Mouse (Mus musculus): ENCODE measurements around the gene Phb. TPM values are rescaled to one million over a fixed set of nuclear protein-coding genes. Genes with fewer than 3 reads are reported as not detected.
A peak's percentile ranks its signal among the peaks of the same experiment; 100 is the strongest.

The Phb gene
- polyA plus RNA-seq, 1 experiment from 2014 or later = 186 TPM

DNA sequence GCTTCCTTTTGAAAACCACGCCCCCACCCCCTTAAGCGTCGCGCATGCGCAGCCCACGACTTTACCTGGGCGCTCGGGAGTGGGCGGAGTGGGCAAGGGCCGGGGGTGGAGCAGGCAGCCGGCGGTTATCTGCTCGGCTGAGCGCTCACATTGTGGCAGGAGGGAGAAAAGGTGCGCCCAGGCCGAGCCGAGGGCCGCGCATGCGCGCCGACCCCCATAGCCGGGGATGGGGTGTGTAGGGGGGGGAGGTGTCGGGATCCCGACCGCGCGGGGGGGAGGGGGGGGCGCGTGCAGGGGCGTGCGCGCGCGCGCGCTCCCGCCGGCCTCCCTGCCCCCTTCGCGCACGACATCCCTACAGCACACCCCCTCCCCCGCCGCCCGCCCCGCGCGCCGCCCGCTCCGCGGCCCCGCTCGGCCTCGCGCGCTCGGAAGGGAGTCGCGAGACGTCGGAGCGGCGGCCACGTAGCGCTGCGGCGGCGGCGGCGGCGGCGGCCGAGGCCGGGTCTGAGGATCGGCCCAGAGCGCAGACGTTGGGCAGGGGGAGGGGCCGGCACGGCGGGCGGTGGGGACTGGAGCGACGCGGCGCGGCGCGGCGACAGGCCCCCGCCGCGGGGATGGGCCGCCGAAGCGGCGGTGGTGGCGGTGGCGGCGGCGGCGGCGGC is 45.9 kb downstream of the Phb start, which contains the start of gene Zfp652:
Gene Zfp652 (plus strand): TSS at position 111 of the 662 bp plus-strand sequence.
- Histone ChIP-seq H3K9me3 (replicated peaks) (no peaks in the 10 kb centered on the region), H3K36me3 (no peaks in the 10 kb centered on the region), H3K9ac (peak within 1 kb of the TSS; percentile 73), H3K4me3 (replicated peaks) (peak within 1 kb of the TSS; percentile 92), H3K4me1 (peaks cover 32% of the 10 kb centered on the region), H3K27ac (replicated peaks) (peak within 1 kb of the TSS; percentile 97), H3K27me3 (no peaks in the 10 kb centered on the region), H3K4me2 (replicated peaks) (peak within 1 kb of the TSS; percentile 85)
- ATAC-seq (ENCODE audit: insufficient number of reproducible peaks, low FRiP score, low TSS enrichment, low read depth) = peak; percentile 92
- under 1% methylated on average over 28 of the region's 103 CpGs for WGBS

DNA sequence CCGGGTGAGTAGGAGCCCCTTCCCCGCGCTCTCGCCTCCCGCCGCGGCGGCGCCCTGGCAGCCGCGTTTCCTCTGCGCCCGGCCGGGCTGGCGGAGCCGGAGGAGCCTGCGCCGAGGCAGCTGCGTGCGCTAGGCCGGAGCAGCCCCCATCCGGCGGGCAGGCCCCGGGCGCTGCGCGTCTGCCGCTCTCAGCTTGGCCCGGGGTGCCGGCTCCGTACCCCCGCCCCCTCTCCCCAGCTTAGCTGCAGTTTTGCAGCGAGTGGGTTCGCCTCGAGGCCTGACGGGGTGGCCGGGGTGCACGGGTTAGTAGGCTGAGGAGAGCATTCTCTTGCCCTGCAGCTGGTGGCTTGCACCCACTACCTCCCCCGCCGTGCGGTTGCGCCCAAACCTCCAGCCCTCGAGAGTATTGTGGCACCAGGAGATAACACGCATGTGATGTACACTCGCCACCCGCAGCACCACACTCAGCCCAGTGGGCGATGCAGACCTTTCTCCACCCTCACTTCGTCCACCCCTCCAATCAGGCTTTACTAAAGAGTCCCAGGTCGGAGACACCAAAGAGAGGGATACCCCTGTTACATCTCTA is 46.6 kb downstream of the Phb start:
- peak overlapping the region; percentile 73 for H3K9ac ChIP-seq
- WGBS = under 1% methylated on average over 43 of the region's 49 CpGs
- H3K4me1 ChIP-seq = peaks cover 32% of the 10 kb centered on the region
- no peaks in the 10 kb centered on the region for H3K36me3 ChIP-seq
- peak overlapping the region; percentile 97 for H3K27ac ChIP-seq (replicated peaks)
- H3K4me3 ChIP-seq (replicated peaks) = peak overlapping the region; percentile 92
- H3K4me2 ChIP-seq (replicated peaks) = peak overlapping the region; percentile 85
- ATAC-seq (ENCODE audit: insufficient number of reproducible peaks, low FRiP score, low TSS enrichment, low read depth) = peak; percentile 68
- H3K27me3 ChIP-seq = no peaks in the 10 kb centered on the region
- H3K9me3 ChIP-seq (replicated peaks) = no peaks in the 10 kb centered on the region

DNA sequence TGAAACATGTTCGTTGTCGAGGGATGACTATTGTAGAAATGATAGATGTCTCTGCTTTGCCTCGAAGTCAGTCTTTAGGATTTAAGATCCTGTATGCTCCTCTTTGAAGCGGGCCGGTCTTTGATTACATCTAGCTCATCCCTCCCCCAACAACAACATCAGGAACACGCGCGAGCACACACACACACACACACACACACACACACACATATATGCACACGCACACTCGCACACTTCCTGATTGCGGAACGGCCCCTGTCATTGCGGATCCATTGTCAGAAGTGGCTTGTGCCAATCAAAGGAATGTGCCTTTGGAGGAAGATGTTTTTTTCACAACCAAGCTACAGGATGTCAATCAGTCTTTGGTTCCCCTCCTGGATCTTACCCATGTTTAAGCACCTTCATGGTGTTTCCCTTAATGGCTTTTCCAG is 47.1 kb downstream of the Phb start:
- Histone ChIP-seq H3K36me3 (no peaks in the 10 kb centered on the region), H3K27me3 (no peaks in the 10 kb centered on the region), H3K4me2 (replicated peaks) (peak overlapping the region; percentile 85), H3K4me3 (replicated peaks) (peak overlapping the region; percentile 92), H3K9ac (peak overlapping the region; percentile 73), H3K4me1 (peaks cover 32% of the 10 kb centered on the region), H3K27ac (replicated peaks) (peak overlapping the region; percentile 97), H3K9me3 (replicated peaks) (no peaks in the 10 kb centered on the region)
- under 1% methylated on average over 13 of the region's 13 CpGs for WGBS
- ATAC-seq (ENCODE audit: insufficient number of reproducible peaks, low FRiP score, low TSS enrichment, low read depth) = no peak

DNA sequence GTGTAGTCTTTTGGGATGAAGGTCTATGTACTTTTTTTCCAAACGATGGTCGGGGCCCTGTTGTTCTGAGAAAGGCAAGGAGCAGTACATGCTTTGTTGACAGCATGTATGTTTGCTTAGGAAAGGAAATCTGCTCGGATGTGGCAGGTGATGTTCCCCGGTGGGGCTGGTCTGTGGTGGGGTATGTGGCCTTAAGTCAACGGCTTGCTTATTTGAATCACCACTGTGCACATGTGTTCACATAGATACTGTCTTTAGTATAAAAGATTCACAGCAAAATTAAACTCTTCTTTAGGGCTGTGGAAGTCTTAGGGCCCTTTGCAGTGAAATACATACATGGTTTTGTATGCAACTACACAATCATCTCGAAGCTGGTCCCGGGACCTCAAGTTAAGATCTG is 47.7 kb downstream of the Phb start:
- 0 out of 2 replicates have a peak overlapping the region, but pooled peaks have one; percentile 97 for H3K27ac ChIP-seq (replicated peaks)
- 34% methylated on average over 7 of the region's 7 CpGs for WGBS
- peaks cover 32% of the 10 kb centered on the region for H3K4me1 ChIP-seq
- ATAC-seq (ENCODE audit: insufficient number of reproducible peaks, low FRiP score, low TSS enrichment, low read depth) = no peak
- H3K27me3 ChIP-seq = no peaks in the 10 kb centered on the region
- H3K9me3 ChIP-seq (replicated peaks) = no peaks in the 10 kb centered on the region
- peak overlapping the region; percentile 85 for H3K4me2 ChIP-seq (replicated peaks)
- peak overlapping the region; percentile 92 for H3K4me3 ChIP-seq (replicated peaks)
- H3K9ac ChIP-seq = peak overlapping the region; percentile 73; the same call in 1 of the 2 replicates
- no peaks in the 10 kb centered on the region for H3K36me3 ChIP-seq

- H3K27ac ChIP-seq (replicated peaks) = no peak overlapping the region
- H3K9ac ChIP-seq = no peak overlapping the region
- H3K9me3 ChIP-seq (replicated peaks) = no peaks in the 10 kb centered on the region
- H3K4me1 ChIP-seq = peaks cover 32% of the 10 kb centered on the region
- ATAC-seq (ENCODE audit: insufficient number of reproducible peaks, low FRiP score, low TSS enrichment, low read depth) = no peak
- no peak overlapping the region for H3K4me2 ChIP-seq (replicated peaks)
- H3K27me3 ChIP-seq = no peaks in the 10 kb centered on the region
- H3K4me3 ChIP-seq (replicated peaks) = no peak overlapping the region
- H3K36me3 ChIP-seq = no peaks in the 10 kb centered on the region
- WGBS = 59% methylated on average over 8 of the region's 8 CpGs
Measured at GRCm38 (mm10) chr11:95716136-95716535, 49.4 kb downstream of the Phb start.

DNA sequence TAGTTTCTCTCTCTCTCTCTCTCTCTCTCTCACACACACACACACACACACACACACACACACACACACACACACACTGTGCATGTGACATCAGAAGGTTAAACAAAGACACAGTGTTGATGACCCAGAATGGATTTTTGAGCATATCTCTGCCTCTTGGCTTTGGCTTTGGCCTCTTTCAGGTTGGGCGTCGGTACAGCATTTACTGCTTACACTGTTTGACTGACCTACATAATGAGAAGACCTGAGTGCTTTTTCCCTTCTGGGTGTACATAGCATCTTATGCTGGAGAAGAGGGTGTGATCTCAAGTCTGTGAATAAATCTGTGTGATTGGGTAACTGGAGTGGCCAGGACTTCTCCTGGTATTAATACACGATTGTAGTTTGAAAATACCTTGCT is 52.6 kb downstream of the Phb start:
- no peaks in the 10 kb centered on the region for H3K36me3 ChIP-seq
- peaks cover 17% of the 10 kb centered on the region for H3K4me1 ChIP-seq
- H3K27ac ChIP-seq (replicated peaks) = no peak overlapping the region
- 88% methylated on average over 3 of the region's 3 CpGs for WGBS
- H3K4me2 ChIP-seq (replicated peaks) = no peak overlapping the region
- no peak for ATAC-seq (ENCODE audit: insufficient number of reproducible peaks, low FRiP score, low TSS enrichment, low read depth)
- no peaks in the 10 kb centered on the region for H3K27me3 ChIP-seq
- no peak overlapping the region for H3K9ac ChIP-seq
- no peak overlapping the region for H3K4me3 ChIP-seq (replicated peaks)
- no peaks in the 10 kb centered on the region for H3K9me3 ChIP-seq (replicated peaks)

- WGBS = 96% methylated on average over 5 of the region's 5 CpGs
- H3K4me2 ChIP-seq (replicated peaks) = no peak within 1 kb of the TSS
Measured at GRCm38 (mm10) chr11:95723287-95723686, 56.5 kb downstream of the Phb start, which contains the start of gene B130006D01Rik. Gene B130006D01Rik, plus strand, starts transcription at chr11:95723587.

DNA sequence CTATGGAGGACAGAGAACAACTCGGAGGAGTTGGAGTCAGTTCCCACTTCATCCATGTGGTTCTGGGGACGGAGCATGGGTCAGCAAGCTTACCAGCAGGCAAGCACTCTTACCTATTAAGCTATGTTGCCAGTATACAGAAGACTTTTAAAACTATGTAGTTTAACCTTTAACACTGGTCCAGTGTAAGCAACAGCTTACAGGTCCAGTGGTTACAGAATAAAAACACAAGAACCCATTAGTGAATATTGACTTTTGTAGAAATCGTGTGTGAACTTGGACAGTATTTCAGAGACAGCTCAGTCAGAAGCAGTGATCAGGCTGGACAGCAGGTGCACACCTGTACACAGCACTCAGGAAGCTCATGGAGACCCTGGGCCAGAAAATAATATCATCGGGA is 57.7 kb downstream of the Phb start:
- H3K9me3 ChIP-seq (replicated peaks) = no peaks in the 10 kb centered on the region
- no peaks in the 10 kb centered on the region for H3K4me1 ChIP-seq
- no peak overlapping the region for H3K4me2 ChIP-seq (replicated peaks)
- ATAC-seq (ENCODE audit: insufficient number of reproducible peaks, low FRiP score, low TSS enrichment, low read depth) = no peak
- no peak overlapping the region for H3K4me3 ChIP-seq (replicated peaks)
- no peak overlapping the region for H3K9ac ChIP-seq
- no peak overlapping the region for H3K27ac ChIP-seq (replicated peaks)
- no peaks in the 10 kb centered on the region for H3K36me3 ChIP-seq
- 91% methylated on average over 4 of the region's 4 CpGs for WGBS
- H3K27me3 ChIP-seq = no peaks in the 10 kb centered on the region

More at GRCm38 (mm10) chr11:95723287-95723686, 56.5 kb downstream of the Phb start, which contains the start of gene B130006D01Rik:
- no peaks in the 10 kb centered on the region for H3K9me3 ChIP-seq (replicated peaks)
- ATAC-seq (ENCODE audit: insufficient number of reproducible peaks, low FRiP score, low TSS enrichment, low read depth) = no peak
- no peak within 1 kb of the TSS for H3K27ac ChIP-seq (replicated peaks)
- H3K27me3 ChIP-seq = no peaks in the 10 kb centered on the region
- H3K9ac ChIP-seq = no peak within 1 kb of the TSS
- no peaks in the 10 kb centered on the region for H3K4me1 ChIP-seq
- H3K36me3 ChIP-seq = no peaks in the 10 kb centered on the region
- no peak within 1 kb of the TSS for H3K4me3 ChIP-seq (replicated peaks)

- H3K4me2 ChIP-seq (replicated peaks) = no peak overlapping the region
- H3K36me3 ChIP-seq = no peaks in the 10 kb centered on the region
- H3K4me1 ChIP-seq = no peaks in the 10 kb centered on the region
- no peak overlapping the region for H3K9ac ChIP-seq
- H3K27me3 ChIP-seq = no peaks in the 10 kb centered on the region
- H3K9me3 ChIP-seq (replicated peaks) = no peaks in the 10 kb centered on the region
- WGBS = 61% methylated on average over 4 of the region's 4 CpGs
- no peak overlapping the region for H3K4me3 ChIP-seq (replicated peaks)
- no peak for ATAC-seq (ENCODE audit: insufficient number of reproducible peaks, low FRiP score, low TSS enrichment, low read depth)
- no peak overlapping the region for H3K27ac ChIP-seq (replicated peaks)
Measured at GRCm38 (mm10) chr11:95726156-95726555, 59.4 kb downstream of the Phb start.

DNA sequence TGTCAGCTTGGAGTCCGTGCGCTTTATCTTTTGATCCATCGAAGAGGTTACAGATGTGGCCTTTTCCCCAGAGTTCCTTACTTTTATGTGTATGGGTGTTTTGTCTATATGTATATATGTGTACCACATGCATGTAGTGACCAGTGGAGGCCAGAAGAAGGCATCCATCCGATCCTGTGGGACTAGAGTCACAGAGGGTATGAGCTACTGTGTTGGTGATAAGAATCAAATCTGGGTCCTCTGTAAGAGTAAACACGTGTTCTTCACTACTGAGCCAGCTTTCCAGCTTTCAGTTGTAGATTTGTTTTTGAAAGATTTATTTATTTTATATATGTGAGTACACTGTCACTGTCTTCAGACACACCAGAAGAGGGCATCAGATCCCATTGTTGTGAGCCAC is 61.2 kb downstream of the Phb start:
- WGBS = 86% methylated on average over 5 of the region's 5 CpGs
- ATAC-seq (ENCODE audit: insufficient number of reproducible peaks, low FRiP score, low TSS enrichment, low read depth) = no peak
- H3K27ac ChIP-seq (replicated peaks) = no peak overlapping the region
- no peaks in the 10 kb centered on the region for H3K9me3 ChIP-seq (replicated peaks)
- no peaks in the 10 kb centered on the region for H3K27me3 ChIP-seq
- no peaks in the 10 kb centered on the region for H3K36me3 ChIP-seq
- H3K9ac ChIP-seq = no peak overlapping the region
- no peak overlapping the region for H3K4me3 ChIP-seq (replicated peaks)
- no peak overlapping the region for H3K4me2 ChIP-seq (replicated peaks)
- no peaks in the 10 kb centered on the region for H3K4me1 ChIP-seq

DNA sequence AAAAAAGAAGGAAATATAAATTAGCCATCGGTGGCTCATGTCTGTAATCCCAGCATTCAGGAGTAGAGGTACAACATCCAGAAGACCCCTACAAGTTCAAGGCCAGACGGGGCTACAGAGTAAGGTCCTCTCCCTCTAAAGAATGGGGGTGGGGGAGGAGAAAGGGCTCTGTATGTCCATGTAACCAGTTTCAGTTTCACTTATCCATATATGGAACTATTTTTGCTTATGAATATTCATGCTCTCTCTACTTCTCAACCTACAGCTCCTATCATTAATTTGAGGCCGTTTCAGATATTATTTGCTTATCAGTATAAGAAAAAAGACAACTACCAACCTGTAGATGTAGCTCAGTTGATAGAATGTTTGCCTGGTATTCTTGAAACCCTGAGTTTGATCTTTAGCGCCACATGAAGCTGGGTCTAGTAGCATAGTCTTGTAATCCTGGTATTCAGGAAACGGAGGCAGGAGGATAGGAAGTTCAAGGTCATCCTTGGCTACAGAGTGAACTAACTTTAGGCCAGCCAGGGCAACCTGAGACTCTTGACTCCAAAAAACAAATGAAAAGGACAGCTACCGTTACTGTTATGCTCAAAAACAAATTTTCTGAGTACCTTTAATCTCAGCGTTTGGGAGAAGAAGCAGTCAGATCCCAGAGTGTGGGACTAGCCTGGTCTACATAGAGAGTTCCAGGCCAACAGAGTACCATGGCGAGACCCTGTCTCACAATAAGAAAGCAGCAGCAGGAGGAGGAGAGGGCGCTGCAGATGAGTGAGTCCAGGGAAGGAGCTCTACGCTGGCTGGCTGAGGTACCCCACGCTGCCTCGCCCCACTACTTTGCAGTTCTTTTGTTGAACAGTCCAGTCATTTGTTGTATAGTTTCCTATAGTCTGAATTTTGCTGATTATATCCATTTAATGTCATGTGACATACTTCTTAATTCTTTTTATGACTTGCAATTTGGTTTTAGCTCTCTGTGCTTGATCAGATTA is 62.5 kb downstream of the Phb start:
- Histone ChIP-seq H3K9me3 (replicated peaks) (no peaks in the 10 kb centered on the region), H3K4me2 (replicated peaks) (no peak overlapping the region), H3K27ac (replicated peaks) (no peak overlapping the region), H3K4me1 (no peaks in the 10 kb centered on the region), H3K36me3 (no peaks in the 10 kb centered on the region), H3K27me3 (no peaks in the 10 kb centered on the region), H3K4me3 (replicated peaks) (no peak overlapping the region), H3K9ac (no peak overlapping the region)
- no peak for ATAC-seq (ENCODE audit: insufficient number of reproducible peaks, low FRiP score, low TSS enrichment, low read depth)
- 84% methylated on average over 12 of the region's 12 CpGs for WGBS

Measured in embryonic facial prominence, embryonic 15.5 days (tissue).